Mouse (Mus musculus) kidney, adult 10 weeks (tissue): ENCODE data around the gene Olfr472. TPM values are rescaled to one million over a fixed set of nuclear protein-coding genes. Genes with fewer than 3 reads are reported as not detected.

Source experiments
- polyA plus RNA-seq: library from polyadenylated mRNA; stranded (reverse); fragments of 350-450 nt; fragmentation: Illumina TruSeq; extraction: RNeasy Lipid Tissue Mini Kit (QIAGEN cat#74804); gene quantifications from one replicate; pipeline ENCODE4 v1.2.3, GENCODE M21; 2014; ENCODE audit warnings: low read depth, low replicate concordance

Gene Olfr472
- not detected for polyA plus RNA-seq

GRCm38 (mm10) chr7:107897602-107898001 is at the start of gene Olfr472:
Gene Olfr472 (plus strand): TSS chr7:107897902.

DNA sequence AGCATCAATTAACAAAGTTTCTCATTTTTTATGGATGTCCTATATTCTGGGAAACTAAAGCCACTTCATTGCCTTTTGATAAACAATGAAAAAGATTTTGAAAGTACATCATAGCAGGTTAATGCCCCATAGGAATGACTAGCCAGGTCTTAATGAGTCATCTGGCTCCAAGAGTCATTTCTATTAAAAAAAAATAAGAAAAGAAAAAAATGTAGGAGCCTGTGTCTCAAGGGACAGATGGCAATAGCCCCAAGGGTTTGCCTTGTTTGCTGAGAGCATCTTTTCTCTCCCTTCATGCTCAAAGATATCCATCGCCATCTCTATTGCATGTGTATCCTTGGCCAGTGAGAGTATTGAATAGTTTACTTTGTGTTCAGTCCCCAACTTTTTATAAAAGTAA is 32.4 kb downstream of the Olfr472 start, which contains the start of gene Olfr473:
Gene Olfr473, plus strand, starts transcription at position 301 of the 400 bp plus-strand sequence.

DNA sequence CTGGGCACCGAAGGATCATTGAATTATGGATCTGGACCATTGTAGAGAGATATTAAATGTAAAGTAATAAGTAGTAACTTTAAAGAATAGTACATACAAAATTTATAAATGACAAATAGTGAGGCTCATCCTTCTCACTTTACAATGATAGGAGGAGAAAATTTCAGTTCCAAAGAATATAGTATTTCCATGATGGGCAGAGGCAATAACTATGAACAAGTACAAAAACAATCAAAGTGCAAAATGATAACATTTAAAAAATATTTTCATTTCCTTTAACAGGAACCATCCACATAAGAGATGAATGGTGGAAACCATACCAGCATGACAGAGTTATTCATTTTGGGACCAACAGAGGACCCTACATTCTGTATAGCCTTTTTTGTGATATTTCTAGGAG is 56.6 kb downstream of the Olfr472 start, which contains the start of gene Olfr474:
Gene Olfr474, plus strand, starts transcription at position 301 of the 400 bp plus-strand sequence.

Other genes with a start within 250 kb of the Olfr472 start
- gene Cyb5r2, start 139.9 kb upstream of the Olfr472 start, polyA plus RNA-seq: not detected
- gene Ovch2, start 96.7 kb upstream of the Olfr472 start, polyA plus RNA-seq: not detected
- not detected for gene Olfr467, start 85.6 kb upstream of the Olfr472 start, polyA plus RNA-seq
- gene Olfr469, start 72.4 kb upstream of the Olfr472 start, polyA plus RNA-seq: not detected
- gene Olfr470, start 50.4 kb upstream of the Olfr472 start, polyA plus RNA-seq: not detected
- gene Olfr473, start 32.5 kb downstream of the Olfr472 start, polyA plus RNA-seq: not detected
- not detected for gene Olfr474, start 56.7 kb downstream of the Olfr472 start, polyA plus RNA-seq
- gene Olfr476, start 66.9 kb downstream of the Olfr472 start, polyA plus RNA-seq: not detected
- gene Olfr477, start 88.8 kb downstream of the Olfr472 start, polyA plus RNA-seq: not detected
- gene Olfr478, start 136.1 kb downstream of the Olfr472 start, polyA plus RNA-seq: not detected
- not detected for gene Olfr479, start 152.8 kb downstream of the Olfr472 start, polyA plus RNA-seq
- not detected for gene Olfr480, start 169.4 kb downstream of the Olfr472 start, polyA plus RNA-seq
- gene Olfr481, start 182.0 kb downstream of the Olfr472 start, polyA plus RNA-seq: not detected
- gene Olfr482, start 199.7 kb downstream of the Olfr472 start, polyA plus RNA-seq: not detected
- gene Olfr483, start 202.9 kb downstream of the Olfr472 start, polyA plus RNA-seq: not detected
- not detected for gene Olfr484, start 229.5 kb downstream of the Olfr472 start, polyA plus RNA-seq